Mouse (Mus musculus): ENCODE data around the gene Syn3. TPM values are rescaled to one million over a fixed set of nuclear protein-coding genes. Genes with fewer than 3 reads are reported as not detected.

Syn3 gene
- polyA plus RNA-seq, 1 experiment: 0.75 TPM

GRCm38 (mm10) chr10:86493140-86493539 is 5.6 kb downstream of the Syn3 start:
- H3K27me3 ChIP-seq (ENCODE audit: control insufficient read depth, insufficient read depth, low read length): no peaks in the 10 kb centered on the region
- peaks cover 2% of the 10 kb centered on the region; the same call in 1 of the 2 replicates for H3K4me1 ChIP-seq (ENCODE audit: control insufficient read depth, insufficient read depth, insufficient read length, low read length)
- WGBS: 86% methylated on average over 5 of the region's 5 CpGs
- no peaks in the 10 kb centered on the region for H3K36me3 ChIP-seq (ENCODE audit: control insufficient read depth, insufficient read depth, low read length)
- TF ChIP-seq POLR2A (IDR thresholded peaks at IDR 0.05; ENCODE audit: low read depth, low read length): no peak
- TF ChIP-seq CTCF (IDR thresholded peaks at IDR 0.05; ENCODE audit: extremely low read depth, insufficient read length, insufficient replicate concordance, low read depth, low read length): no peak
- H3K27ac ChIP-seq (ENCODE audit: insufficient read depth, low read depth, low read length): no peak overlapping the region
- H3K4me3 ChIP-seq (ENCODE audit: low read depth, low read length): no peak overlapping the region

GRCm38 (mm10) chr10:86492089-86492907 is 6.4 kb downstream of the Syn3 start:
- WGBS: 67% methylated on average over 2 of the region's 2 CpGs
- TF ChIP-seq CTCF (IDR thresholded peaks at IDR 0.05; ENCODE audit: extremely low read depth, insufficient read length, insufficient replicate concordance, low read depth, low read length) (no peak), POLR2A (IDR thresholded peaks at IDR 0.05; ENCODE audit: low read depth, low read length) (no peak)
- no peak overlapping the region for H3K4me3 ChIP-seq (ENCODE audit: low read depth, low read length)
- H3K27ac ChIP-seq (ENCODE audit: insufficient read depth, low read depth, low read length): no peak overlapping the region
- H3K4me1 ChIP-seq (ENCODE audit: control insufficient read depth, insufficient read depth, insufficient read length, low read length): no peaks in the 10 kb centered on the region
- H3K27me3 ChIP-seq (ENCODE audit: control insufficient read depth, insufficient read depth, low read length): no peaks in the 10 kb centered on the region
- no peaks in the 10 kb centered on the region for H3K36me3 ChIP-seq (ENCODE audit: control insufficient read depth, insufficient read depth, low read length)

GRCm38 (mm10) chr10:86491316-86492088 is 7.2 kb downstream of the Syn3 start:
- Histone ChIP-seq H3K36me3 (ENCODE audit: control insufficient read depth, insufficient read depth, low read length) (no peaks in the 10 kb centered on the region), H3K4me3 (ENCODE audit: low read depth, low read length) (no peak overlapping the region), H3K27ac (ENCODE audit: insufficient read depth, low read depth, low read length) (no peak overlapping the region), H3K27me3 (ENCODE audit: control insufficient read depth, insufficient read depth, low read length) (no peaks in the 10 kb centered on the region), H3K4me1 (ENCODE audit: control insufficient read depth, insufficient read depth, insufficient read length, low read length) (no peaks in the 10 kb centered on the region)
- TF ChIP-seq CTCF (IDR thresholded peaks at IDR 0.05; ENCODE audit: extremely low read depth, insufficient read length, insufficient replicate concordance, low read depth, low read length) (no peak), POLR2A (IDR thresholded peaks at IDR 0.05; ENCODE audit: low read depth, low read length) (no peak)
- 65% methylated on average over 3 of the region's 3 CpGs for WGBS

- Histone ChIP-seq H3K4me1 (ENCODE audit: control insufficient read depth, insufficient read depth, insufficient read length, low read length) (no peaks in the 10 kb centered on the region), H3K27me3 (ENCODE audit: control insufficient read depth, insufficient read depth, low read length) (no peaks in the 10 kb centered on the region), H3K36me3 (ENCODE audit: control insufficient read depth, insufficient read depth, low read length) (no peaks in the 10 kb centered on the region), H3K4me3 (ENCODE audit: low read depth, low read length) (no peak overlapping the region), H3K27ac (ENCODE audit: insufficient read depth, low read depth, low read length) (no peak overlapping the region)
- no peak for TF ChIP-seq POLR2A (IDR thresholded peaks at IDR 0.05; ENCODE audit: low read depth, low read length)
- no peak for TF ChIP-seq CTCF (IDR thresholded peaks at IDR 0.05; ENCODE audit: extremely low read depth, insufficient read length, insufficient replicate concordance, low read depth, low read length)
- WGBS: 71% methylated on average over 5 of the region's 5 CpGs
Observed at GRCm38 (mm10) chr10:86488544-86488943, 10.2 kb downstream of the Syn3 start.

- 83% methylated on average over 4 of the region's 4 CpGs for WGBS
- H3K27ac ChIP-seq (ENCODE audit: insufficient read depth, low read depth, low read length): no peak overlapping the region
- no peaks in the 10 kb centered on the region for H3K4me1 ChIP-seq (ENCODE audit: control insufficient read depth, insufficient read depth, insufficient read length, low read length)
- H3K27me3 ChIP-seq (ENCODE audit: control insufficient read depth, insufficient read depth, low read length): no peaks in the 10 kb centered on the region
- no peak overlapping the region for H3K4me3 ChIP-seq (ENCODE audit: low read depth, low read length)
- no peak for TF ChIP-seq POLR2A (IDR thresholded peaks at IDR 0.05; ENCODE audit: low read depth, low read length)
- TF ChIP-seq CTCF (IDR thresholded peaks at IDR 0.05; ENCODE audit: extremely low read depth, insufficient read length, insufficient replicate concordance, low read depth, low read length): no peak
- no peaks in the 10 kb centered on the region for H3K36me3 ChIP-seq (ENCODE audit: control insufficient read depth, insufficient read depth, low read length)
Observed at GRCm38 (mm10) chr10:86485971-86486370, 12.7 kb downstream of the Syn3 start.

- Histone ChIP-seq H3K27me3 (ENCODE audit: control insufficient read depth, insufficient read depth, low read length) (no peaks in the 10 kb centered on the region), H3K27ac (ENCODE audit: insufficient read depth, low read depth, low read length) (no peak overlapping the region), H3K4me3 (ENCODE audit: low read depth, low read length) (no peak overlapping the region), H3K36me3 (ENCODE audit: control insufficient read depth, insufficient read depth, low read length) (no peaks in the 10 kb centered on the region), H3K4me1 (ENCODE audit: control insufficient read depth, insufficient read depth, insufficient read length, low read length) (peaks cover 3% of the 10 kb centered on the region; the same call in 1 of the 2 replicates)
- WGBS: 34% methylated on average over 3 of the region's 3 CpGs
- no peak for TF ChIP-seq POLR2A (IDR thresholded peaks at IDR 0.05; ENCODE audit: low read depth, low read length)
- peak; percentile 56; the same call in 1 of the 2 replicates for TF ChIP-seq CTCF (IDR thresholded peaks at IDR 0.05; ENCODE audit: extremely low read depth, insufficient read length, insufficient replicate concordance, low read depth, low read length)
Observed at GRCm38 (mm10) chr10:86483968-86484367, 14.7 kb downstream of the Syn3 start.

- TF ChIP-seq CTCF (IDR thresholded peaks at IDR 0.05; ENCODE audit: extremely low read depth, insufficient read length, insufficient replicate concordance, low read depth, low read length): no peak
- no peak for TF ChIP-seq POLR2A (IDR thresholded peaks at IDR 0.05; ENCODE audit: low read depth, low read length)
- Histone ChIP-seq H3K4me1 (ENCODE audit: control insufficient read depth, insufficient read depth, insufficient read length, low read length) (peaks cover 3% of the 10 kb centered on the region; the same call in 1 of the 2 replicates), H3K4me3 (ENCODE audit: low read depth, low read length) (no peak overlapping the region), H3K27ac (ENCODE audit: insufficient read depth, low read depth, low read length) (no peak overlapping the region), H3K27me3 (ENCODE audit: control insufficient read depth, insufficient read depth, low read length) (no peaks in the 10 kb centered on the region), H3K36me3 (ENCODE audit: control insufficient read depth, insufficient read depth, low read length) (no peaks in the 10 kb centered on the region)
- WGBS: 53% methylated on average over 1 of the region's 1 CpGs
Observed at GRCm38 (mm10) chr10:86482496-86482895, 16.2 kb downstream of the Syn3 start.

Measured in small intestine, adult 2 months (tissue).